Mouse (Mus musculus) embryonic fibroblast, embryonic 13.5 days (primary cell): Measurements from ENCODE around the gene Il34.

Source experiments
- CTCF ChIP-seq: IDR thresholded peaks from 2 replicates; pipeline ENCODE4 v1.5.1; 2011; ENCODE audit warnings: mild to moderate bottlenecking, control low read depth, low read length, moderate library complexity, borderline replicate concordance; ENCODE audit not compliant: insufficient read depth
- POLR2A ChIP-seq: IDR thresholded peaks from 2 replicates; pipeline ENCODE4 v1.6.1; 2011; ENCODE audit warnings: low read depth, mild to moderate bottlenecking, control low read depth, low read length, moderate library complexity

DNA sequence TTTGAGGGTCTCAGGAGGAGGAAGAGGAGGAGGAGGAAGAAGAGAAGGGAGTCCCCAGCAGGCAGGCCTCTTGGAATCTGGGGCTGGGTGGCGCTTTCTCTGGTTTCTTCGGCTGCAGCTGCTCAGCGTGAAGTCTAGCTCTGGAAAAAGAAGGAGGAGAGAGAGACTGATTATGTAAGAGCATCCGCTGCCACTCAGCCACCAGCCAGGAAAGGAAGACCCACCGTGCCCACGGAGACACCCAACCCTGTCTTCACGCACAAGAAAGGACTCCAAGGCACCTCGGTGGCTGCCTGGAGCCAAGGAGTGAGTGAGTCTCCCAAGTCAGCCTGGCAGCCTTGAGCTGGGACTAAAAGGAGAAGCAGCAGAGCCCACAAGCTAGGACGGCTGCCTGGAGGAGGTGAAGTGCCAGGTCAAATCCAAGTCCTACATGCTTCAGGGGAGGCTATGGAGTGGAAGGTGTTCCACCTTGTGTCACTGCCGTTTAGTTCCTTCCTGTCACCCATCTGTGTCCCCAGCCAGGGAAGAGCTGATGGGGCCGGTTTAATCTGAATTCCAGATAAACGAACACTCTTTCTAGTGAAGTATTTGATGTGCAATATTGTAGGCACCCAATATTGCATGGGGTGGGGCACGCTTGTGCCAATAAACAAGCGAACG, 50.1 kb downstream of the Il34 start:
- TF ChIP-seq POLR2A (no peak), CTCF (no peak)
